Mouse (Mus musculus) liver, adult 10 weeks (tissue): ENCODE data around the gene Cox11. TPM values are rescaled to one million over a fixed set of nuclear protein-coding genes. Genes with fewer than 3 reads are reported as not detected.

ENCODE experiments used
- polyA plus RNA-seq: library from polyadenylated mRNA; stranded (reverse); fragments of 350-450 nt; fragmentation: Illumina TruSeq; extraction: RNeasy Lipid Tissue Mini Kit (QIAGEN cat#74804); gene quantifications from one replicate; pipeline ENCODE4 v1.2.3, GENCODE M21; 2014; ENCODE audit warnings: low read depth, low replicate concordance

The Cox11 gene
- 28.4 TPM for polyA plus RNA-seq

GRCm38 (mm10) chr11:90637440-90638311 lies at the start of gene Cox11, which contains the start of gene Stxbp4:
Cox11 (plus strand) TSS chr11:90638173.
Stxbp4 (minus strand) TSS chr11:90638084.

GRCm38 (mm10) chr11:90687460-90688416 lies 49.8 kb downstream of the Cox11 start, which contains the start of gene Tom1l1:
Tom1l1 (minus strand) TSS chr11:90688366.

Other genes starting within 250 kb of the Cox11 start
- gene Hlf, start 247.3 kb upstream of the Cox11 start, polyA plus RNA-seq: 33.1 TPM
- 2.0 TPM for gene Stxbp4, start 89 bp upstream of the Cox11 start, polyA plus RNA-seq
- gene Tom1l1, start 50.2 kb downstream of the Cox11 start, polyA plus RNA-seq: 31.0 TPM